Mouse (Mus musculus) left cerebral cortex, postnatal 4 days (tissue): ENCODE results near the gene Phpt1. TPM values are rescaled to one million over a fixed set of nuclear protein-coding genes. Genes with fewer than 3 reads are reported as not detected.
"Not testable (repeated sequence)": the region's sequence is repeated elsewhere in the genome, so short reads cannot be mapped to it uniquely, and the experiment has no call there.

ENCODE experiments used
- DNase-seq: peaks from one replicate; pipeline ENCODE4 v3.0.0-alpha.2; 2022
- intact Hi-C: fragments of 180-260 bp; cut with DNase I; formaldehyde crosslinking; loops from one replicate; pipeline ENCODE4 v1.15.1; 2025
- total RNA-seq, 2 experiments: library from RNA; stranded (reverse); gene quantifications; 2 replicates each; pipeline ENCODE4 v1.2.3; 2021

Gene Phpt1
- total RNA-seq, 2 experiments from 2014 or later: 77.1 to 79.5 TPM

GRCm38 (mm10) chr2:25565741-25566140 is 9.3 kb downstream of the Phpt1 start:
- no peak for DNase-seq
- intact Hi-C loops: no loop called here

- peak; percentile 25 for DNase-seq
- intact Hi-C loops: no loop called here
Observed at GRCm38 (mm10) chr2:25561946-25562345, 13.1 kb downstream of the Phpt1 start.

GRCm38 (mm10) chr2:25560551-25560950 is 14.5 kb downstream of the Phpt1 start:
- no peak for DNase-seq
- intact Hi-C loops: no loop called here

- no peak for DNase-seq
- intact Hi-C loops: no loop called here
Observed at GRCm38 (mm10) chr2:25558774-25559173, 16.2 kb downstream of the Phpt1 start.

- intact Hi-C loops: no loop called here
- no peak for DNase-seq
Observed at GRCm38 (mm10) chr2:25557964-25558360, 17.1 kb downstream of the Phpt1 start.

- intact Hi-C loops: no loop called here
Observed at GRCm38 (mm10) chr2:25557221-25557963, 17.6 kb downstream of the Phpt1 start, which contains the start of gene Edf1. Gene Edf1 (plus strand): TSS chr2:25557847.

GRCm38 (mm10) chr2:25556296-25556695 is 18.7 kb downstream of the Phpt1 start:
- no peak for DNase-seq
- intact Hi-C loops: no loop called here

More at GRCm38 (mm10) chr2:25557221-25557963, 17.6 kb downstream of the Phpt1 start, which contains the start of gene Edf1:
- DNase-seq: peak; percentile 96

- intact Hi-C loops, DNase-seq: not testable (repeated sequence)
Observed at GRCm38 (mm10) chr2:25555479-25555878, 19.5 kb downstream of the Phpt1 start.

- DNase-seq, intact Hi-C loops: not testable (repeated sequence)
Observed at GRCm38 (mm10) chr2:25553171-25553786, 21.7 kb downstream of the Phpt1 start.

- intact Hi-C loops: no loop called here
- DNase-seq: peak; percentile 50
Observed at GRCm38 (mm10) chr2:25551186-25551585, 23.8 kb downstream of the Phpt1 start.

GRCm38 (mm10) chr2:25549021-25549991 is 25.7 kb downstream of the Phpt1 start:
- intact Hi-C loops: no loop called here
- no peak for DNase-seq

- intact Hi-C loops: no loop called here
- DNase-seq: peak; percentile 99
Observed at GRCm38 (mm10) chr2:25546811-25547491, 28.1 kb downstream of the Phpt1 start, which contains the start of gene Traf2. Gene Traf2 (minus strand): TSS chr2:25546940.

- intact Hi-C loops: no loop called here
- DNase-seq: no peak
Observed at GRCm38 (mm10) chr2:25545996-25546810, 28.8 kb downstream of the Phpt1 start.

GRCm38 (mm10) chr2:25541644-25542367 is 33.2 kb downstream of the Phpt1 start:
- intact Hi-C loops: no loop called here
- no peak for DNase-seq

- intact Hi-C loops: no loop called here
- no peak for DNase-seq
Observed at GRCm38 (mm10) chr2:25540541-25540948, 34.5 kb downstream of the Phpt1 start.

GRCm38 (mm10) chr2:25536531-25536930 is 38.5 kb downstream of the Phpt1 start:
- intact Hi-C loops: no loop called here
- DNase-seq: no peak

- DNase-seq: no peak
Observed at GRCm38 (mm10) chr2:25534866-25535182, 40.2 kb downstream of the Phpt1 start.

GRCm38 (mm10) chr2:25534178-25534865 is 40.7 kb downstream of the Phpt1 start:
- intact Hi-C loops: no loop called here
- DNase-seq: peak; percentile 58

More at GRCm38 (mm10) chr2:25534866-25535182, 40.2 kb downstream of the Phpt1 start:
- intact Hi-C loops: no loop called here
